Mouse (Mus musculus): ENCODE data around the gene Rabif.
"Not testable (repeated sequence)": the region's sequence is repeated elsewhere in the genome, so short reads cannot be mapped to it uniquely, and the experiment has no call there.

Rabif gene

DNA sequence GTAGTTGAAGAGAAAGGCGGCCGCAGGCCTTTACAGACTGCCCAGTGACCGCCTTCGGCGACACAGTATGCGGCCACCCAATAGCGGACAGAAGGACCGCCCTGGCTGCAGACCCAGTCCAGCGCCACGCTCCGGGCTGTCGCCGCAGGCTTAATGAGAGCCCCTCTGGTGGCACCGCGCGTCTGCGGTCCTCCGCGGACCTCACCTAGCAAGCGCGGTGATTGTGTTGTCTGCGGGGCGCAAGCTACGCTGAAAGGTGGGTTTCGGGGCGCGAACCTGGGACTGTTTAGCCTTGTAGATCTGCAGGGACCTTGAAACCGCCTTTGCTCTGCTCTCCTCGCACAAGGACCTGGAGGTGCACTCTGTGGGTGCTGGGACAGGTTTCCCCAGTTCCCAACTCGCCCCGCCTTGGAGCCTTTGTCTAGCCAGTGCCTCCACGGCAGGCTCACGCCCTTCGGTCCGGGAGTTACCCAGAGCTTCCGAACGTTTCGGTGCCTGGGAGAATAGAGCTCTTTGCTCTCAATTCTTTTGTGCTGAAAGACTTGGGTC, 18.9 kb downstream of the Rabif start:
- DNase-seq (ENCODE audit: low spot score): peak; percentile 12

DNA sequence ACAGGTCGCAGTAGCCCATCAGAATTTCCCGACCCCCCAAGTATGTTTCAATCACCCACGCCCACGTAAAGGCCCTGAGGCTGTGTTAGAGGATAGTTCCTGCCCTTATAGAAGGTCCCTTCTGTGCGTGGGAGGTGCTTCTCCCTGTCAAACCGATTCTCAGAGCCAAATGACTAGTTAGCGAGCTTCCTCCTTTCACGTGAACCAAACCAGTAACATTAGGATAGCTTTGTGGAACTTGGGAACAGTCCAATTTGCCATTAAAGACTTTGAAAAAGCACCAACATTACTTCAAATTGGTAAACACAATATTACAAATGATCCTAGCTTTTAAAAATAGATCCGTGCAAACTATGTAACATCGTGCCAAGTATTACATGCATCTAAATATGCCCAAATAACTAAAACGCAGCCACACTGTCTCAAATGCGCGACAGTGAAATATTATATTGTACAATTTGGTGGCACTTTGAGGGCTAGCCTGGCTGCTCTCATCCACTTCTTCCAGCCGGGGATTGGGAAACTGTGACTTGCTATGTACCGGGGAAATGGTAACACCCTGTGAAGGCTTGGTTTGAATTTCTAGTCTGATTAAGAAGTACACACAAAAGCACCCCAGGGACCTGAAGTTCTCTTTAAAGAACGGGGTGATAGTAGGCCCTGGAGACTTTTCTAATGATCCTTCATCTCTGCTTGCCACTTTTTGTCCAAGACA, 19.6 kb downstream of the Rabif start:
- DNase-seq (ENCODE audit: low spot score): no peak

DNA sequence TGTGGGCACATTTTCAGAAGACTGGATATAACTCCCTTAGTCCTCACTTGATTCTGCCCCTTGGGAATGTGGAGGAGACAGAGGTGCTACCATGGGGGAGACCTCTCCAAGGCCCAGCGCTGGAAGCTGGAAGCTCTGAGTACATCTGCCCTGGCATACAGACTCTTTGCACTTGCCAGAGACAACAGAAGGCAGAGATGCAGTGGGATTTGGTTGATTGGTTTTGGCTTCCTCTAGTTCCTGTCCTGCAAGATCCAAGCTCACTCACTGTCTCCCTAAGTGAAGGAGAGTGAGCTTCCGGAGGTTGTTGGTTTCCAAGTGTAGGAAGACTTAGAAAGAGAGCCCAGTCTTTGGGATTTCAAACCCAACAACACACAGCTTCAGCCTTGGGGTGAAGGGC, 21.4 kb downstream of the Rabif start:
- no peak for DNase-seq (ENCODE audit: low spot score)

DNA sequence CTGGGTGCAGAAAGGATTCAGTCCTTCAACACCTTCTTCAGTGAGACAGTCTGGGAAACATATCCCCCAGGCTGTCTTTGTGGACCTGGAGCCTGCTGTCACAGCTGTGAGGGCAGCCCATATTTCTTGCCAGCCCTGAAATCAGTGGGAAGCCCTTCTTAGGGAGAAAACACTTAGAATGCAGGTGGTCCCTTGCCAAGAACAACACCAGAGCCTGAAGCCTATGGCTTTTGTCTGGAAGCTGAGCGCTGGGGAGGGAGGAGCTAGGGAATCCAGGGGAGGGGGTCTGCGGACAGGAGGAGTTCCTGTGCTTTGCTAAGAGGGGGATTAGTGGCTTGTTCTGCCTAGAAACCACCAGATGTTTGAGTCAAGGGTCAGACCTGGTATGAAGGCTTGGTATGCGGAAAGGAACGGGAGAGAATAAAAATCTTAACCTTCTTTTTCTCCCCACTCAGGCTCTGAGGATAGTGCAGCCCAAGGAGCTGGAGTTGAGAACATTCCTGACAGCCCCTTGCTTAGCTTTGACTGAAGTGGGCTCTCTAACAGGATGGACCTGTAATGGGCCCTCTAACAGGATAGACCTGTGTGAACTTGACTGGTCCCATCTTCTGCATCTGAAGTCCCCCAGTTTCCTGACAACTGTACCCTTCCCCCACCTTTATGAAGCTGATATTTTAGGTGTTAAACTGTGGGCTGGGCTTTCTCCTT, 22.2 kb downstream of the Rabif start:
- no peak for DNase-seq (ENCODE audit: low spot score)

DNA sequence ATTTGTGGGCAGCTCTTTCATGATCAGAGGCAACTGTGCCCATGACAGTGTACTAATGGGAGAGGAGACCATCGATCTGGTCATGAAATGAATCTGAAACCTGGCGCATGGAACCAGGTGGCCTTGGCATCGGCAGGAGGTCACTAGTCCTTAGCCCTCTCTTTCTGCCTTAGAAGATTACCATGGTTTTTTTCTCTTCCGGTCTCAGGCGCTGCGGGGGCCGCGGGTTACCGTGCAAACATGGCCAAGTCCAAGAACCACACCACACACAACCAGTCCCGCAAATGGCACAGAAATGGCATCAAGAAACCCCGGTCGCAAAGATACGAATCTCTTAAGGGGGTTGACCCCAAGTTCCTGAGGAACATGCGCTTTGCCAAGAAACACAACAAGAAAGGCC, 23.4 kb downstream of the Rabif start:
- not testable (repeated sequence) for DNase-seq (ENCODE audit: low spot score)

DNA sequence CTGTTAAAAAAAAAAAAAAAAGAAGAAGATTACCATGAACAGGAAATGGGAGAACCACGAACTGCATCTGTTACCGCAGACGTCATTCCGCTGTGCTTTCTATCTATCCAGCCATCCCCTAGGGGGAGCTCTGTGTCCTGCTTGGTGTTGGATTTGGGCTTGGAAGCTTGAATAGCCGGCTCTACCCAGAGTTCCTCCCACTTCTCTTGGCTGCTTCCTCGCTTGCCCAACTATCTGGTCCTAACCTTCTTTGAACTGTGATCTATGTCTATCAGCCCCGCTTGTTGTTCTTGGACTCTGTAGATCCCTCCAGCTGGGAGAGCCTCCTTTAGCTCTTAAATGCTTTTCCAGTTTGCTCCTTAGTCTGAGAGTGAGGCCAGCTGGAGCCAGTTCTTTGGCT, 24.2 kb downstream of the Rabif start:
- DNase-seq (ENCODE audit: low spot score): peak; percentile 81

DNA sequence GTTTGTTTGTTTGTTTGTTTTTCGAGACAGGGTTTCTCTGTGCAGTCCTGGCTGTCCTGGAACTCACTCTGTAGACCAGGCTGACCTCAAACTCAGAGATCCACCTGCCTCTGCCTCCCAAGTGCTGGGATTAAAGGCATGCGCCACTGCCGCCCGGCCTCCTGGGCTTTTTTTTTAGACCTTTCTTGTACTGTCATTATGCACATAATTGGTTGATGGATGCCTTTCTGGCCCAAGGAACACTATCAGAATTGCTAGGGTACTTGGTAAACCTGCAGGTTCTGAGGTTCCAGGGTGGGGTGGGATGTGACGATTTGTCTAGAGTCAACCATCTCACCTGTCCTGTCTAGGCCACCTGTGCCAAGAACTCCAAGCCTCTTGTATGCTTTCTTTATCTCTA, 24.8 kb downstream of the Rabif start:
- DNase-seq (ENCODE audit: low spot score): not testable (repeated sequence)

DNA sequence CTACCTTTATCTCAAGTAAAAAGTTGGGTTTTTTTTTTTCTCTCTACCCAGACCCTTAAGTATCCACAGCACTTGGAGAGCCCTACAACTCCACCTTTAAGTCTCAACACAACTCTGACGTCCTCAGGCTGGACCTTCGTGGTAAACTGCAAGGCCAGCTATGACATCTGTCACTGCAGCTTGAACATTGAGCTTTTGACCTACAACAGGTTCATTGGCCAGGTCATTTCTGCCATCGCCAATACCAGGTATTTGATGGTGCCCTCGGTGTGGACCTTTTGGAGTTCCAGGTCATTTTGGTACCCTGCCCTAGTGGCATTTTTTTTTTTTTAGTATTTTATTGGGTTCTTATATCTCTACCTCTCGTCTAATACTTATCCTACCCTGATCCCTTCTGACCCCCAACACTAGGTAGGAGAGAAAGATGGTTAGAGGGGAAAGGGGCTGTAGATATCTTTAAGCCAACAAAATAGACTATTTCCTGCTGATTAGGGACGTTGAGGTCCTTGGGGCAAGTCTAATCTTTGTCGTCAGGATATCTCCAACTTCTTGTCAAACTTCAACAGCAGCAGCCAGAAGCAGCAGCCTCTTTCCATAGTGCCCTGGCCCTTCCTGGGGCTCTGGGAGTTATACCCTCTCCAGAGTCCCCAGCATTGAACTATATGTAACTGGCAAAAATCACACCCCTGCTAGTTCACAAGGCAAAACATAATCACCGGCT, 25.7 kb downstream of the Rabif start:
- DNase-seq (ENCODE audit: low spot score): no peak

DNA sequence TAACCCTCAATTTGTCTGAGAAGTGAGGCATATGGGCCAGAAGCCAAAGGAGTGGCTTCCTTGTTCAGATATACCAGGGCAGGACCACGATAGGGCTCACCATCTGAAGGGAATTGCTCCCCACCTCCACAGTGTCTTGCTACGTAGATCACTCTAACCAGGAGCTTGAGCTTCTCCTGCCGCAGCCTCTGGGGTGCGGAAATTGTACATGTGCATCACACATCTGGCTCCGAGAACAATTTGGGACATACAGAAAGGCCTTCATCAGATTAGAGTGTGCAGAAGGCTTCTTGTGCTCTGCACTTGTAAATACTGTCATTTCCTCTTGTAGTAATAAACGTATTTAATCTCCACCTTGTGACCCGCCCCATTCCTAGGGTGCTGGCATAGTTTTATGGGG, 26.7 kb downstream of the Rabif start:
- no peak for DNase-seq (ENCODE audit: low spot score)

DNA sequence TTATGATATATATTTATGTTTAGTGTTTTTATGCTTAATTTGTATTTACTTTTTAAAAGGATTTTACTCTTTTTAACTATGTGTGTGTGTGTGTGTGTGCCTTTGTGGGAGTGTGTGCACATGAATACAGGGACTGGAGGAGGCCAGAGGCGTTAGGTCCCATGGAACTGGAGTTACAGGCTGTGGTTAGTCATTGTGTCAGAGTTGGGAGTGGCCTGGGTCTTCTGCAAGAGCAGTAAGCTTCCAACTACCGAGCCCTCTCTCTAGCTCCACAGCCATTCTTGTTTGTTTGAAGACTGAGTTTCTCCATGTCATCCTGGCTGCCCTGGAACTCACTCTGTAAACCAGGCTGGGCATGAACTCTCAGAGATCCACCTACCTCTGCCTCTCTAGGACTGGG, 27.9 kb downstream of the Rabif start:
- DNase-seq (ENCODE audit: low spot score): no peak

DNA sequence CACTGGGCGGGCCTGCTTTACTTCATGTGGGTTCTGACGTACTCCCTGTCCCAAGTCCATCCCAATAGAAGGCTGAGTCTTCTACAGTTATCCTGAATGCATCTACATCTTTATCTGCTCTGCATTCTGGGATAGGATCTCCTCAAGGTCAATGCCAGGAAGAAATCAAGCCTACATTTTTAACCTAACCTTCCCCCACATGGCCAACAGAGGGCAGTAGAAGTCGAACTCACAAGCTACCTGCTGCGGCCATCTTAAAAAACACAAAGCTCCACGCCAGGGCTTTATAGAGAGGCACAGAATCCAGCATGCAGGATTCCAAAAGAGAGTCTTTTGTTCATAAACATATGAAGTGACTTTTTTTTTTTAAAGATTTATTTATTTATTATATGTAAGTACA, 30.0 kb downstream of the Rabif start:
- no peak for DNase-seq (ENCODE audit: low spot score)

DNA sequence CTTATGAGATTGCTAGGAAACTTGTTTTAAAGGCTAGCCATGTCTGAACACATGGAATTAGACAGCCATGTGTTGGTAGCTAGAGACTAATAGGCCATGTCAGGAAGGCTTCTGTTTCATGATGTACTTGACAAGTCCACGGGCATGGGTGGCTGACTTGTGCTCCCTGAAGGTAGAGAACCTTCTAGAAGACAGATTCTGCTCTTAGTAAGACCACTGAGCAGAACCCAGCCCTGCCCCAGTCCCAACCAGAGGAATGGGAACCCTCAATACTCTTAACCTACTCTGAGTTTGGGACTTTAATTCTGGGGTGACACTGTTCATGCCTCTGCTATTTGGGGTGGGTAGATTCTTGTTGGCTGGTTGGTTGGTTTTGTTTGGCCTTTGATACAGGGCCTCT, 30.6 kb downstream of the Rabif start:
- DNase-seq (ENCODE audit: low spot score): no peak

DNA sequence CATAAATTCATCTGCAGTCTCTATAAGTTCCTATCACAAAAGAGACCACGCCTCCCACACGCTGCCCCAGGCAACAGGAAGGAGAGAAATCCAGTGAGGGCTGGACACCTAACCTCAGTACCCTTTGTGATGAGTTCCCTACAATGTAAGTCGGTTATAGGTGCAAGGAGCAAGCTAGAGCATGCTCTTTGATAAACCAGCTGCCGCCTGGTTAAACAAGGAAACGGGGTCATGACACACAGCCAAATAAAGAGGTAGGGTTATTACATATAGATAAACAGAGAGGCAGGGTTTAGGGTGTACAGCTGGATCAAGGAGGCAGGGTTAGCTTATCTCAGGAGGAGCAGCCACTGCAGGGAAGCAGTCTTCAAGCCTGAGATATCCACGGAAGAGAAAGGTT, 32.3 kb downstream of the Rabif start:
- DNase-seq (ENCODE audit: low spot score): no peak

DNA sequence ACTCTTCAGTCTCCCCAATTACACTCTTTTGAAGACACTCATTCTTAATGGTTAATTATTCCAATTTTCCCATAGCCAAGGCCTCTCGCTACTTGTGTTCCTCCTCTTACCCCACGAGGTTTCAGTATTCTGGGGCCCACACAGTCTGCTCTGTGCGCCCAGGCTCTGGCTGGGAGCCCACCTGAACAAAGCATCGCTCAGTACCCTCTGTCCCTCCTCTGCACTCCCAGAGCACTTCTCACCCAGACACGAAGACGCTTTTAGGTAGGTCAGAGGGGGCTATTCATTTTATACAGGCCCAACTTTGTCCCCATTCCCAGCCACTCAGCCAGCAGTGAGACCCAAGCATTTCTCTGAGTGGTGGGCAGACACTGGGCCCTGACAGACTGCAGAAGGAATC, 36.2 kb downstream of the Rabif start:
- no peak for DNase-seq (ENCODE audit: low spot score)

DNA sequence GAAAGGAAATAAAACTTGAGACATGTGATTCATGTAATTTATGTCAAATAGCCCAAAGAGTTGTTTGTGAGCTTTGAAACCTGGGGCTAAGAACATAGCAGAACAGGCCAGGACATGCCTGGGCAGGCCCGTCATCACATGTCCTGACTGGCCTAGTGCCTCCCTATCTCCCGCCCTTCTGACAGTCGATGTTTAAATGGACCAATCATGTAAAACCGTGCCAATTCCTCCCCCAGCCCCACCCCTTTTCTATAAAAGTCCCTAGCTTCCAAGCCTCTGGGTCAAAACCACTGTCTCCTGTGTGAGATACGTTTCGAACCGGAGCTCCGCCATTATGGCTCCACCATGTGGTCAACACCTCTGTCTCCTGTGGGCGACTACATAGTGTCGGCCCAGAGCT, 39.3 kb downstream of the Rabif start:
- not testable (repeated sequence) for DNase-seq (ENCODE audit: low spot score)

DNA sequence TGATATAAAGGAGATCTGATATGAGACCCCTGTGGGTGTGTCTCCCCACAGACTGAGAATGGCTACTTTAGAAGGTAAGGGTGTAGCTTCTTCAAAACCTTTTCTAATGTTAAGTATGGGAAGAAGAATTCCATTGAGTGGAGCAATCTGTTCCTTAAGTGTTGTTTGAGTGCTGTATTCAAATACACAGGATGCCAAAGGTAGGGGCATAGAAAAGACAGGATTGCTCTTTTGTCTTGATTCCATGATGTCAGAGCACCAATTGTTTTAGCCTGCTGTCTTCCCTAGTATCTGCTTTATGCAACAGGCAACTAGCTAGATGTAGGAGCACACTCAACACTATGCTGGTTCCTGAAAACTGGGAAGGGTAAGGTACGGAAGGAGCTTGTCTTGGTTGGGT, 40.6 kb downstream of the Rabif start:
- DNase-seq (ENCODE audit: low spot score): no peak

DNA sequence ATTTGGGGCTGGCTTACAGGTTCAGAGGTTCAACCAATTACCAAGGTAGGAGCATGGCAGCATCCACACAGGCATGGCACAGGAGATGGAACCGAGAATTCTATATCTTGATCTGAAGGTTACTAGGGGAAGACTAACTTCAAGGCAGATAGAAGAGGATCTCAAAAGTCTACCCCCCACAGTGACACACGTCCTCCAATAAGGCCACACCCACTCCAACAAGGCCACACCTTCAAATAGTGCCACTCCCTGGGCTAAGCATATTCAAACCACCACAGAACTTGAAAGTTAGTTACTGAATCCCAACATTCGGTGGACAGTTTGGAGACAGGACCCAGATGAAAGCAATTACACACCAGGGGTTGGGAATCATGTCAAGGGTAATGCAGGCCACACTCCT, 41.1 kb downstream of the Rabif start:
- DNase-seq (ENCODE audit: low spot score): no peak

DNA sequence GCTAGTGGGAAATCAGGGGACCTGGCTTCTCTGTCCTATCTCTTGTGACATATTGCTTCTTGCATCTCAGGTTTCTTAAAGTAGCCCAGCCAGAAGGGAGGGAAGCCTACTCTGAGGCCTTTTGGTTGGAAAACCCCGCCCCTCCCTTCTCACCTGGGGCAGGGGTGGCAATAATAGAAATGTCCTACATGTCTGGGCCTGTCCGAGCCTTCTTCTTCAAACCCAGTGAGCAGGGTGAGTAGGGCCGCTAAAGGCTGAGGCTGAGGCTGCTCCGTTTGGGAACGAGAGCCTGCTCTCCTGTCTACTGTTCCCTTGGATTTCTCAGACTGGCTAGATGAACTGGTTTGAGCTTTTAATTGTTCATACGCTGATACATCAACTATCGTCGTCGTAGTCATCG, 46.2 kb downstream of the Rabif start:
- no peak for DNase-seq (ENCODE audit: low spot score)

DNA sequence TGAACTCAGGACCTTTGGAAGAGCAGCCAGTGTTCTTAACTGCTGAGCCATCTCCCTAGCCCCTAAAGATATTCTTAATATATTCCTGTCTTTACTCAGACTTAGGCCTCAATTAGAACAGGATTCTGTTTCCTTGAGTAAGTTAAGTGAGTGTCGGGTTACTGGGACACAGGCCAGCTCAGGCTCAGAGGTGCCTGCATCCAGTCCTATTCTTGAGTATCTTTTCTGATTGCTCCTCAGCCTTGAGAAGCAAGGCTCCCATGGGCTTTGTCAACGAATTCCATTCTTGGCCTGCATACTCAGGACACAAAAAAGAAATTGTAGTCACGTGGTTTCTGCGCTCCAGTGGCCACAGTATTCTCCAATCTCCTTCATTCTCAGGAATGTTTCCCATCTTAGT, 53.8 kb downstream of the Rabif start:
- no peak for DNase-seq (ENCODE audit: low spot score)

DNA sequence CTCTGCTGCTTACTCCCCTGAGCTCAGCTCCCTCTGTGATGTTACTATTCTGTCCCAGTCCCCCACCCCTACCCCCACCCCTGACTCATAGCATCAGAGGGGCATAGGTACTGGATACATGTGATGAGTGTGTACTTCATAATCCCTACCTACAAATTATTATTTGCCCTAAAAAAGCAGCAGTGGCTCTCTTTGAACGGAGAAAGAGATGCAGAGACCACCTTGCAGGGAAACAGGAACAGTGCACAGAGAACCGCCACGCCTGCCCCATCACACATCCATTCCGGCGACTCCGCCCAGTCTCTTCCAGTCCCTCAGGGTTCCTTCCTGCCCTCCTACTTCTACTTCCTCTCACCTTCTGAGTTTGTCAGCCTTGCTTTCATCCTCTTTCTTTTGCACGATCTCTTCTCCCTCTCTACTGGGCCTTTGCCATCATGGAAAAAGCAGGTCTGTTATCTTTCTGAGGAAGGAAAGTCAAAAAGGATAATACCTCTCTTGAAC, 55.2 kb downstream of the Rabif start, which contains the start of gene Mgat4e:
Mgat4e (minus strand) TSS at position 51 of the 501 bp plus-strand sequence.
- DNase-seq (ENCODE audit: low spot score): no peak

DNA sequence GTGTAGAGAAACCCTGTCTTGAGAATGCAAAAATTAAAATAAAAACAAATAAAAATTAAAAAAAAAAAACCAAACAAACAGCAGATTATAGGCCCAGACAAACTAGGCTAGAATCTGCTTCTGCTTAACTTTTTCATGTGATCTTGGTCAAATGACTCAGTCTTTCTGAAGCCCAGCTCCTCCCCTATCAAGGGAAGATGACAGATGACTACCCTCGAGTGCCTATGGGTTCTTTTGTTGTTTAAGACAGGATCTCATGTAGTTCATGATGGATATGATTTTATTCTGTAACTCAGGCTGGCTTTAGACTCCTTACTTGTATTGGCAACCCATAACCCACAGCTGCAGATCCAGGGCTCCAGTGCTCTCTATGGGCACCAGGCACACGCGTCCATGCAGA, 57.4 kb downstream of the Rabif start:
- DNase-seq (ENCODE audit: low spot score): no peak

DNA sequence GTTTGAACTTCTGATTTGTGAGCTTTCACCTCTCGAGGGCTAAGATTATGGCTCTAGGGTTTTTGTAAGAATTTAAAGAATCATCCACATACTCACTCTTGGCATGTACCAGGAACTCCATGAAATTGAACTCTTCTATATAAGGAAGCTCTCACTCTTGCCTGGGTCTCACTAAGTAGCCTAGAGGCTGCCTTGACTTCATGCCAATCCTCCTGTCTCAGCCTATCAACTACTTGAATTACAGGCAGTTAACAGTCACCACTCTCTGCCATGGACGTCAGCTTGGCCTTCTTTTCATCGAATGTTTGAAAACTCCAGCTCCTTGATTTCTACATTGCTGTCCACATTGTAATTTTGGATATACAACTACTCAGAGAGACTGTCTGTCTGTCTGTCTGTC, 57.9 kb downstream of the Rabif start:
- DNase-seq (ENCODE audit: low spot score): no peak
